Mouse (Mus musculus) fibroblast of lung, adult 2 months (primary cell): ENCODE measurements around the gene Ints2.

ENCODE experiments used
- DNase-seq: peaks from one replicate; pipeline ENCODE4 v3.0.0-alpha.2; 2011; ENCODE audit warnings: low read depth

Ints2 gene

GRCm38 (mm10) chr11:86170743-86171142 lies 86.6 kb downstream of the Ints2 start:
- no peak for DNase-seq
